ENCODE assay signal across 8 mouse cellular contexts in the genomic region with DNA sequence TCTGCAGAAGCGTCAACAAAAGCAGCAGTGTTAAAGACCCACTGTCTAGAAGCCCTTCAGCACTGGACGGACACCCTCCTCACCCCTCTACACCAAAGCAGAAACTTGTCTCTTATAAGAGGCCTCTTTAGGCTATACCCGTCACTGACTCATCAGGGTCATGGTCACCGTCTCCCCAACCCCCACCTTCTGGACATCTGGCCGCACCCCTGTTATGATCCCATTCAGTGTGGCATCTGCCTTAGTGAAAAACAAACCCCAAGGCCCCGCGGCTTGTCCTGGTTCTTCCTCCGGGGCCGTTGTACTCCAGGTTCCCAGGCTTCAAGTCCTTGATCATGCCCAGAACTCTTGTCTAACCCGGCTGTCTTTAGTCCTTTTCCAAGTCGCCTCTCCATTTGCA. TPM values are rescaled to one million over a fixed set of nuclear protein-coding genes. Genes with fewer than 3 reads are reported as not detected.
DNase-seq lines count a peak whose midpoint lies in the region; ATAC-seq and TF ChIP-seq lines count a peak whose summit lies in the region.

No protein-coding gene starts in this region.

- H3K4me1 ChIP-seq in lung, adult 2 months (ENCODE audit: control insufficient read depth, insufficient read depth, low read length): peaks cover 16% of the 10 kb centered on the region
- H3K4me1 ChIP-seq in embryonic facial prominence, embryonic 12.5 days: peaks cover 15% of the 10 kb centered on the region
- peaks cover 13% of the 10 kb centered on the region for H3K4me1 ChIP-seq in intestine, embryonic 15.5 days (replicated peaks)
- peaks cover 33% of the 10 kb centered on the region for H3K4me1 ChIP-seq in neural tube, embryonic 13.5 days (replicated peaks)

- H3K36me3 ChIP-seq in embryonic facial prominence, embryonic 12.5 days: 0 out of 2 replicates have a peak, but pooled peaks cover 7% of the 10 kb centered on the region
- no peaks in the 10 kb centered on the region for H3K36me3 ChIP-seq in intestine, embryonic 15.5 days
- peaks cover 11% of the 10 kb centered on the region for H3K36me3 ChIP-seq in neural tube, embryonic 13.5 days

- peak overlapping the region; percentile 85 for H3K4me2 ChIP-seq in embryonic facial prominence, embryonic 12.5 days (replicated peaks)
- peak overlapping the region; percentile 83 for H3K4me2 ChIP-seq in intestine, embryonic 15.5 days (replicated peaks)
- H3K4me2 ChIP-seq in neural tube, embryonic 13.5 days: peak overlapping the region; percentile 70

- TF ChIP-seq POLR2A in lung, adult 2 months (IDR thresholded peaks at IDR 0.05; ENCODE audit: borderline replicate concordance, extremely low read depth, low read depth, low read length): no peak

- DNase-seq in lung, adult 2 months: no peak
- DNase-seq in lung, postnatal 10 days: no peak
- DNase-seq in cerebellum, adult 11 months: no peak
- no peak for DNase-seq in left cerebral cortex, adult 9 months (ENCODE audit: low spot score in 2 of 2)
- DNase-seq in kidney, postnatal 14 days: no peak

- no peaks in the 10 kb centered on the region for H3K27me3 ChIP-seq in embryonic facial prominence, embryonic 12.5 days
- H3K27me3 ChIP-seq in intestine, embryonic 15.5 days (replicated peaks): no peaks in the 10 kb centered on the region
- no peaks in the 10 kb centered on the region for H3K27me3 ChIP-seq in neural tube, embryonic 13.5 days

- H3K27ac ChIP-seq in embryonic facial prominence, embryonic 12.5 days: 0 out of 2 replicates have a peak overlapping the region, but pooled peaks have one; percentile 18
- peak overlapping the region; percentile 66; the same call in 1 of the 2 replicates for H3K27ac ChIP-seq in intestine, embryonic 15.5 days
- peak overlapping the region; percentile 79 for H3K27ac ChIP-seq in neural tube, embryonic 13.5 days (replicated peaks)

- no peak for TF ChIP-seq CTCF in lung, adult 2 months (IDR thresholded peaks at IDR 0.05; ENCODE audit: insufficient read depth, low read length)

- no peaks in the 10 kb centered on the region for H3K9me3 ChIP-seq in embryonic facial prominence, embryonic 12.5 days
- no peaks in the 10 kb centered on the region for H3K9me3 ChIP-seq in intestine, embryonic 15.5 days
- no peaks in the 10 kb centered on the region for H3K9me3 ChIP-seq in neural tube, embryonic 13.5 days

- H3K4me3 ChIP-seq in lung, adult 2 months (replicated peaks; ENCODE audit: extremely low read depth, low read depth, low read length): peak overlapping the region; percentile 62
- H3K4me3 ChIP-seq in embryonic facial prominence, embryonic 12.5 days: peak overlapping the region; percentile 88
- peak overlapping the region; percentile 86 for H3K4me3 ChIP-seq in intestine, embryonic 15.5 days (replicated peaks)
- H3K4me3 ChIP-seq in neural tube, embryonic 13.5 days: peak overlapping the region; percentile 98

- WGBS in lung, adult 2 months: 37% methylated on average over 11 of the region's 11 CpGs
- WGBS in embryonic facial prominence, embryonic 12.5 days: 40% methylated on average over 11 of the region's 11 CpGs
- WGBS in intestine, embryonic 15.5 days: 32% methylated on average over 11 of the region's 11 CpGs
- WGBS in neural tube, embryonic 13.5 days: 44% methylated on average over 11 of the region's 11 CpGs

- no peak for ATAC-seq in embryonic facial prominence, embryonic 12.5 days (ENCODE audit: insufficient number of reproducible peaks, insufficient read depth, low FRiP score, low TSS enrichment)
- peak; percentile 1; the same call in 1 of the 2 replicates for ATAC-seq in intestine, embryonic 15.5 days
- ATAC-seq in neural tube, embryonic 13.5 days (ENCODE audit: low read depth): peak; percentile 15

- H3K9ac ChIP-seq in embryonic facial prominence, embryonic 12.5 days: peak overlapping the region; percentile 44
- H3K9ac ChIP-seq in intestine, embryonic 15.5 days: peak overlapping the region; percentile 71
- peak overlapping the region; percentile 71 for H3K9ac ChIP-seq in neural tube, embryonic 13.5 days

RNA-seq across cellular contexts. Expression of gene Mapk9, which starts 0.6 kb away (rescaled TPM):
- 18.5 and 22.9 TPM in 2 replicates for polyA plus RNA-seq in lung, adult 2 months (2012; rRNA removed)
- polyA plus RNA-seq in embryonic facial prominence, embryonic 12.5 days (2016; fragmentation: Nextera tagmentation; extraction: Ambion mirVana): 39.3 and 46.2 TPM in 2 replicates
- 29.9 and 32.1 TPM in 2 replicates for polyA plus RNA-seq in intestine, embryonic 15.5 days (2015; fragmentation: Nextera tagmentation; extraction: Ambion mirVana)
- 56.0 and 63.4 TPM in 2 replicates for polyA plus RNA-seq in neural tube, embryonic 13.5 days (2015; fragmentation: Nextera tagmentation; extraction: Ambion mirVana)

RNA-seq across cellular contexts. Expression of gene Gfpt2, which starts 52.0 kb away (rescaled TPM):
- 7.0 and 8.8 TPM in 2 replicates for polyA plus RNA-seq in lung, adult 2 months (2012; rRNA removed)
- 25.3 and 27.5 TPM in 2 replicates for polyA plus RNA-seq in embryonic facial prominence, embryonic 12.5 days (2016; fragmentation: Nextera tagmentation; extraction: Ambion mirVana)
- 6.5 and 6.7 TPM in 2 replicates for polyA plus RNA-seq in intestine, embryonic 15.5 days (2015; fragmentation: Nextera tagmentation; extraction: Ambion mirVana)
- polyA plus RNA-seq in neural tube, embryonic 13.5 days (2015; fragmentation: Nextera tagmentation; extraction: Ambion mirVana): 4.6 and 6.3 TPM in 2 replicates

RNA-seq across cellular contexts. Expression of gene Rasgef1c, which starts 55.7 kb away (rescaled TPM):
- 0.26 and 0.91 TPM in 2 replicates for polyA plus RNA-seq in lung, adult 2 months (2012; rRNA removed)
- 0.26 and 0.46 TPM in 2 replicates for polyA plus RNA-seq in embryonic facial prominence, embryonic 12.5 days (2016; fragmentation: Nextera tagmentation; extraction: Ambion mirVana)
- polyA plus RNA-seq in intestine, embryonic 15.5 days (2015; fragmentation: Nextera tagmentation; extraction: Ambion mirVana): 0.36 and 0.43 TPM in 2 replicates
- 17.8 and 18.9 TPM in 2 replicates for polyA plus RNA-seq in neural tube, embryonic 13.5 days (2015; fragmentation: Nextera tagmentation; extraction: Ambion mirVana)

Comparison
In these comparisons a context has a peak if more than half of its experiments do, and no peak if none do; other contexts are left out.
1. H3K27ac ChIP-seq: peak in every context shown above with its lines; median percentile 79 in neural tube, embryonic 13.5 days; 66 in intestine, embryonic 15.5 days; 18 in embryonic facial prominence, embryonic 12.5 days.